Mouse (Mus musculus) central nervous system, embryonic 18 days (tissue): ENCODE measurements around the gene Cebpzos. TPM values are rescaled to one million over a fixed set of nuclear protein-coding genes. Genes with fewer than 3 reads are reported as not detected.

Source experiments
- polyA plus RNA-seq: library from polyadenylated mRNA; depleted of rRNA; stranded (reverse); fragments of >200 nt; gene quantifications from 2 replicates; pipeline ENCODE4 v1.2.3, GENCODE M21; 2012; rRNA removed

Gene Cebpzos
- polyA plus RNA-seq, result 44.3 and 51.9 TPM in 2 replicates

GRCm38 (mm10) chr17:78916369-78916813, at the start of gene Cebpzos:
TSS of gene Cebpzos (plus strand) at chr17:78916500.

DNA sequence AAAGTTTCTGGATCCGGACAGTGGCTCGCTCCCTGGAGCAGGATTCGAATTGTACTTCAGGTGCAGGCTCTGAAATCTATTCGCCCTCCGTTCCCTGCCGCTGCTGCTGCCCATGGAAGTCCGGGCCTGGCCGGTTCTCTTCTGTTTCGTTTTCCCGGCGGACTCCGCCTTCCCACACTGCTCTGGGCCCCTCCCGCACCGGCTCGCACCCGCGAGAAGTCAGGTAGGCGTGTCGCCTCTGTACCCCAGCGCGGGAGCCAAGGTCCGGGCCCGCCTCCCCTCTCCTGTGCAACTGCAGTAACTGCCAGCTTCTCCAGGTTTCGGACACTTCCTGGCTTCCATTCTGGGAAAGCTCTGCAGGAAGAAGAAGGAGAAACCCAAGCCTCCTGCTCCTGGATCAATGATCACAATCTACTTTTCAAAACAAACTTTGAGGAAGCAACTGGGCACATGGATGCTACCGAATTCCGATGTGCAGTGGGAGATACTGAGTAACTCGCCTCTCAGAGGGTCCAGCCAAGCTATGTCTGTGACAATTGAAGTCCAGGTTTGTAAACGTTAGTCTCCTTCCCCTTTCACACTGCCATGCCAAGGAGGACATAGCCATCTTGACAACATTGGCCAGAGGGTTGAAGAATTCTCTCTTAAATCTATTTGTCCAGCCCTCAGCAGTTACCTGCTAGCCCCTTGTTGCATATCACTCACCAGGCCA, 33.7 kb upstream of the Cebpzos start, which contains the start of gene Eif2ak2:
Gene Eif2ak2, minus strand, starts transcription at position 173 of the 712 bp plus-strand sequence.

DNA sequence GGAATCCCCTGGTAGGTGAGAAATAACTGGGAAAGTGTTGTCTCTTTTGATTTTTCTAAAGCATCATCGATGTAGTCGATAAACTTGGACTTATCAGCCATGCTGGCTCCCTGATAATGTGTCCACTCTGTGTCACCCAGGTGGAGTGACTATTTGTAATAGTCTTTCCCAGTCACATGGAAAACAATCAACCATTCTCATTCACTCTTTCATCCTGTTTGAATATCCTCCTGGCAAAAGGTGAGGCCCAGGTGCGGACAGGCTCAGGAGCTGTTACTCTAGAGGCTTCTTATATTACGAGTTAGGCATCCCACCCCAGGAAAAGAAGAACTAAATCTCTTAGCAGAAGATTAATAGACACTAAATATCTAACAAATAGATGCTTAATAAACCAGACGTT, 9.4 kb upstream of the Cebpzos start, which contains the start of gene Sult6b1:
Gene Sult6b1, minus strand, starts transcription at position 101 of the 400 bp plus-strand sequence.

GRCm38 (mm10) chr17:78936466-78937228, 20.3 kb downstream of the Cebpzos start, which contains the start of the genes Cebpz and Ndufaf7:
TSS of gene Cebpz (minus strand) at chr17:78937066.
TSS of gene Ndufaf7 (plus strand) at chr17:78937136.

Other genes starting within 250 kb of the Cebpzos start
- 12.3 and 12.7 TPM in 2 replicates for gene Strn, start 179.3 kb upstream of the Cebpzos start, polyA plus RNA-seq
- gene Heatr5b, start 81.1 kb upstream of the Cebpzos start, polyA plus RNA-seq, result 31.5 and 32.3 TPM in 2 replicates
- 25.1 and 29.8 TPM in 2 replicates for gene Gpatch11, start 80.9 kb upstream of the Cebpzos start, polyA plus RNA-seq
- 1.5 and 2.0 TPM in 2 replicates for gene Eif2ak2, start 33.9 kb upstream of the Cebpzos start, polyA plus RNA-seq
- gene Sult6b1, start 9.5 kb upstream of the Cebpzos start, polyA plus RNA-seq, result 0.11 TPM in 1 of 2 replicates, not detected in the other
- 20.8 and 21.3 TPM in 2 replicates for gene Cebpz, start 20.6 kb downstream of the Cebpzos start, polyA plus RNA-seq
- 42.6 and 44.5 TPM in 2 replicates for gene Ndufaf7, start 20.6 kb downstream of the Cebpzos start, polyA plus RNA-seq
- 17.8 and 19.4 TPM in 2 replicates for gene Prkd3, start 104.3 kb downstream of the Cebpzos start, polyA plus RNA-seq
- 16.9 and 19.5 TPM in 2 replicates for gene Qpct, start 135.4 kb downstream of the Cebpzos start, polyA plus RNA-seq